Mouse (Mus musculus) erythroblast, embryonic 14.5 days (primary cell): Measurements from ENCODE around the gene Nrxn3. TPM values are rescaled to one million over a fixed set of nuclear protein-coding genes. Genes with fewer than 3 reads are reported as not detected.

Experiments used
- H3K27me3 ChIP-seq: 2 replicates; pipeline ENCODE4 v1.6.1; 2012; ENCODE audit warnings: inconsistent platforms; ENCODE audit not compliant: control insufficient read depth
- H3K36me3 ChIP-seq: 2 replicates; pipeline ENCODE4 v1.6.1; 2012; ENCODE audit warnings: mild to moderate bottlenecking, inconsistent platforms; ENCODE audit not compliant: control insufficient read depth
- H3K4me1 ChIP-seq: 2 replicates; pipeline ENCODE4 v1.6.1; 2012; ENCODE audit warnings: inconsistent platforms; ENCODE audit not compliant: control insufficient read depth
- H3K4me3 ChIP-seq: replicated peaks from 2 replicates; pipeline ENCODE3; 2012; ENCODE audit warnings: moderate library complexity, mild to moderate bottlenecking, inconsistent platforms
- H3K9me3 ChIP-seq: 2 replicates; pipeline ENCODE4 v1.6.1; 2012; ENCODE audit warnings: low read length, inconsistent platforms, mixed read lengths; ENCODE audit not compliant: control insufficient read depth
- GATA1 ChIP-seq: IDR thresholded peaks from 2 replicates; pipeline ENCODE4 v1.6.1; 2012; ENCODE audit warnings: low read length, inconsistent platforms, mixed read lengths
- TAL1 ChIP-seq: IDR thresholded peaks from 3 replicates; pipeline ENCODE4 v1.6.1; 2012; ENCODE audit warnings: low read length, inconsistent platforms, mixed read lengths
- polyA plus RNA-seq: library from polyadenylated mRNA; stranded (reverse); fragments of >175 nt; gene quantifications from 2 replicates; pipeline ENCODE4 v1.2.3, GENCODE M21; 2012

The Nrxn3 gene
- polyA plus RNA-seq, 1 experiment: not detected

GRCm38 (mm10) chr12:89689086-89689485 is 966.4 kb downstream of the Nrxn3 start:
- H3K27me3 ChIP-seq: no peaks in the 10 kb centered on the region
- H3K4me3 ChIP-seq: no peak overlapping the region
- TF ChIP-seq GATA1 (no peak), TAL1 (no peak)

GRCm38 (mm10) chr12:89699469-89699868 is 976.8 kb downstream of the Nrxn3 start:
- no peaks in the 10 kb centered on the region for H3K4me1 ChIP-seq
- no peaks in the 10 kb centered on the region for H3K27me3 ChIP-seq
- H3K36me3 ChIP-seq: no peaks in the 10 kb centered on the region
- no peaks in the 10 kb centered on the region for H3K9me3 ChIP-seq
- H3K4me3 ChIP-seq: no peak overlapping the region
- TF ChIP-seq TAL1: no peak
- no peak for TF ChIP-seq GATA1

More at GRCm38 (mm10) chr12:89689086-89689485, 966.4 kb downstream of the Nrxn3 start:
- Histone ChIP-seq H3K4me1 (no peaks in the 10 kb centered on the region), H3K36me3 (no peaks in the 10 kb centered on the region), H3K9me3 (0 out of 2 replicates have a peak, but pooled peaks cover 2% of the 10 kb centered on the region)

DNA sequence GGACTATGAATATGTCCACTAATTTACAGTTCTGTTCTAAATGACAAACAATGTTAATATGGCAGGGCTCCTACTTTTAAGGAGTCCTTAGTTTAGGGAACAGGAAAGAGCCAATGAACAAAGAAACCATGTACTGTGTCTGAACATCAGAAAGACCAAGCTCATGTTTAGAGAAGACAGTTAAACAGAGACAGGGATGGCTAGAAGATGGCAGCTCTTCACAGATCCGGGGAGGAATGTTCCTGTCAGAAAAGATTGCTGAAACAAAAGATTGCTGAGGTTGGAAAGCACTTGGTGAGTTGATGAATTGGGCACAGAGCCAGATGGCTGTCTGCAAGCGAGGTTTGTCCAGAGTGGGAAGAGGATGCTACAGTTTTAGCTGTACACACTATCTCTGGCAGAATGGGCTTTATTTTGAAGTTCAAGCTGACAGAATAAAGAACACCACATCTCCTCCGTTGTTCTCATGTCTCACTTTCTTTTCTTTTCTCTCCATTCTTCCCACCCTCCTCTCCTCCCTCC is 978.3 kb downstream of the Nrxn3 start:
- no peaks in the 10 kb centered on the region for H3K36me3 ChIP-seq
- H3K27me3 ChIP-seq: no peaks in the 10 kb centered on the region
- H3K9me3 ChIP-seq: no peaks in the 10 kb centered on the region
- H3K4me1 ChIP-seq: no peaks in the 10 kb centered on the region
- TF ChIP-seq TAL1 (no peak), GATA1 (no peak)
- H3K4me3 ChIP-seq: no peak overlapping the region

DNA sequence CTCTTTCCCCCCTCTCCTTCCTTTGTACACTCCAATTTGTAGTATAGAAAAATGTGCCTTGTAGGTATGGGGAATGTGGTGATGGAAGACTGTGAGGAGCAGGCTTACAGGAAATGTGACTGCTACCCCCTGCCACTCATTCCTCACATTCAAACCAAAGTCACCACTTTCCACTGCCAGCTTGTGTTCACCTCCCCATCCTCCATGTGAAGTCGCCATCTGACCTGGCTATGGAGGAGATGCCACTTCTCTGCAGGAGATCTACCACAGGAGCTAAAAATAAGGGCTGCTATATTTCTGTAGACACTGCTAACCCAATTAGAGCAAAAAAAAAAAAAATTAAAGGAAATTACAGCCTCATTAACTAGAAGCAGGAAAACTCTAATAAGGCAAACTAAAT is 980.3 kb downstream of the Nrxn3 start:
- H3K27me3 ChIP-seq: no peaks in the 10 kb centered on the region
- TF ChIP-seq GATA1 (no peak), TAL1 (no peak)

DNA sequence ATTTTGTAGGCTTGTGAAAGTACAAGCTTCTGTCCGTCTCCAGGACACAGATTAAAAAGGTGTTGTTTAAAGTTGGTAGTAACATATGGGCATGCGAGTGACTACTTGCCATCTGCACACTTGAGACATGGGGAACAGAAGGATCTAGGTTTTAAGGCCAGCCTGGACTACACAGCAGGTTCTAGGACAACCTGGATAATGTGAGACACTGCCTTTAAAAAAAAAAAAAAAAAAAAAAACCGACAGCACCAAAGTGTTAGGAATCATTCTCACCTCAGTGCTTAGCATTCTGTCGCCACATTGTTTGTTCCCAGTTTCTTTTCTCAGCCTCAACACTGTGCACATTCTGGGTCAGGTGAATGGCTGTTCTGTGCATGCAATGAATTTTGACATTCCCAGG is 985.2 kb downstream of the Nrxn3 start:
- Histone ChIP-seq H3K4me1 (no peaks in the 10 kb centered on the region), H3K36me3 (no peaks in the 10 kb centered on the region), H3K4me3 (no peak overlapping the region), H3K9me3 (no peaks in the 10 kb centered on the region; the same call in 1 of the 2 replicates), H3K27me3 (no peaks in the 10 kb centered on the region)
- TF ChIP-seq GATA1: no peak
- no peak for TF ChIP-seq TAL1

More for the DNA sequence above, 980.3 kb downstream of the Nrxn3 start:
- Histone ChIP-seq H3K4me1 (no peaks in the 10 kb centered on the region), H3K9me3 (no peaks in the 10 kb centered on the region), H3K36me3 (no peaks in the 10 kb centered on the region), H3K4me3 (no peak overlapping the region)

DNA sequence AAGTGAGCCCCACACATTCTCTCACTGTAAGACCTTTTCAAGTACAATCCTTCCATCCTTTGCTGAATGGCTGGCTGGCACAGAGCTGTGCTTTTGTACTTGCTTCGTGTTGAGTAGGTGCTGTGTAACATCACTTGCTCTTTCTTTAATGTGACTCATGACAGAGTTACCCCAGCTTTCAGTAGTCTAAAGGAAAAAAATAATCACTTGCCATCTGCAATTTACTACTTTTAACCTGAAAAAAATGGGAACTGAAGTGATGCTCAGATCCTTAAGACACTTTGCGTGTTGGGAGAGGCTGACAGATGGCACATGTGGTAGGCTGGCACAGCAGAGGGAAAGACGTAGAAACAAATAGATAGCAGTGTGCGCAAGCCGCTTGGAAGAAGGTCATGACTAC is 987.8 kb downstream of the Nrxn3 start:
- no peaks in the 10 kb centered on the region; the same call in 1 of the 2 replicates for H3K9me3 ChIP-seq
- no peaks in the 10 kb centered on the region for H3K27me3 ChIP-seq
- no peaks in the 10 kb centered on the region for H3K36me3 ChIP-seq
- H3K4me3 ChIP-seq: no peak overlapping the region
- no peaks in the 10 kb centered on the region for H3K4me1 ChIP-seq
- TF ChIP-seq TAL1: no peak
- TF ChIP-seq GATA1: no peak

- Histone ChIP-seq H3K36me3 (no peaks in the 10 kb centered on the region), H3K9me3 (no peaks in the 10 kb centered on the region; the same call in 1 of the 2 replicates), H3K4me3 (no peak overlapping the region), H3K27me3 (no peaks in the 10 kb centered on the region), H3K4me1 (no peaks in the 10 kb centered on the region)
- no peak for TF ChIP-seq GATA1
Observed at GRCm38 (mm10) chr12:89711791-89712190, 989.1 kb downstream of the Nrxn3 start.

- TF ChIP-seq GATA1 (no peak), TAL1 (no peak)
- no peaks in the 10 kb centered on the region for H3K36me3 ChIP-seq
- peaks cover 10% of the 10 kb centered on the region for H3K4me1 ChIP-seq
- H3K27me3 ChIP-seq: no peaks in the 10 kb centered on the region
- no peaks in the 10 kb centered on the region for H3K9me3 ChIP-seq
- no peak overlapping the region for H3K4me3 ChIP-seq
Observed at GRCm38 (mm10) chr12:89719194-89720080, 996.8 kb downstream of the Nrxn3 start.

DNA sequence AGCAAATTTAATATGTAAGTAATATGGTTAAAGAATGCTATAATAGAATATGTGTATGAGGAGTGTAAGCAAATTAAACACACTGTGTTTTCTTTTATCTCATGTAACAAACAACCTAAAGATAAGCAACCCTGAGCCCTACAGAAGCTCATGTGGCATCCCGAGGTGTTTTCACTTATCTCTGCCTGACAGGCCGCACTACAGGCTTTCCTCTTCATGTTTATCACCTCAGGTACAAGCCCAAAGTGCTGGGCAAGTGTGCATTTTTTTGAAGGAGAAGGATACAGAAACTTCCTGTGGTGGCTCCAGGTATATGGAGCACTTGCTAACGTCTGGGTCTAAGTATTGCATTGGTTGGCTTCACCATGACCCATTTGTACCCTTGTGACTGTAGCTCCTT is 998.3 kb downstream of the Nrxn3 start:
- peaks cover 10% of the 10 kb centered on the region for H3K4me1 ChIP-seq
- no peaks in the 10 kb centered on the region for H3K36me3 ChIP-seq
- H3K27me3 ChIP-seq: no peaks in the 10 kb centered on the region
- H3K9me3 ChIP-seq: no peaks in the 10 kb centered on the region
- H3K4me3 ChIP-seq: no peak overlapping the region
- TF ChIP-seq GATA1: no peak
- no peak for TF ChIP-seq TAL1
